Mouse (Mus musculus): ENCODE data around the gene Satb2. TPM values are rescaled to one million over a fixed set of nuclear protein-coding genes. Genes with fewer than 3 reads are reported as not detected.

Satb2 gene
- 1.00 and 1.9 TPM in 2 replicates for polyA plus RNA-seq (2011; ENCODE audit: insufficient read depth, insufficient read length, low replicate concordance, missing spikeins)

GRCm38 (mm10) chr1:56978151-56978700, at the start of gene Satb2:
Gene Satb2, minus strand, starts transcription at chr1:56978650.
- no peaks in the 10 kb centered on the region for H3K4me1 ChIP-seq (ENCODE audit: control insufficient read depth, insufficient read depth, low read length)
- TF ChIP-seq POLR2A (IDR thresholded peaks at IDR 0.05; ENCODE audit: borderline replicate concordance, control insufficient read depth, low read depth, low read length), result no peak
- no peak for TF ChIP-seq CTCF (IDR thresholded peaks at IDR 0.05; ENCODE audit: control insufficient read depth, insufficient read depth, low read length)
- H3K27ac ChIP-seq (ENCODE audit: control insufficient read depth, insufficient read depth, low read depth, low read length, poor library complexity), result no peak within 1 kb of the TSS
- no peak within 1 kb of the TSS for H3K4me3 ChIP-seq (replicated peaks; ENCODE audit: control insufficient read depth, low read depth, low read length)
- 5% methylated on average over 19 of the region's 19 CpGs for WGBS

- TF ChIP-seq POLR2A (IDR thresholded peaks at IDR 0.05; ENCODE audit: borderline replicate concordance, control insufficient read depth, low read depth, low read length) (no peak), CTCF (IDR thresholded peaks at IDR 0.05; ENCODE audit: control insufficient read depth, insufficient read depth, low read length) (no peak)
- H3K4me3 ChIP-seq (replicated peaks; ENCODE audit: control insufficient read depth, low read depth, low read length), result no peak overlapping the region
- H3K27ac ChIP-seq (ENCODE audit: control insufficient read depth, insufficient read depth, low read depth, low read length, poor library complexity), result no peak overlapping the region
- no peaks in the 10 kb centered on the region for H3K4me1 ChIP-seq (ENCODE audit: control insufficient read depth, insufficient read depth, low read length)
Measured at GRCm38 (mm10) chr1:57018941-57019340, 40.5 kb upstream of the Satb2 start.

GRCm38 (mm10) chr1:57013856-57014255, 35.4 kb upstream of the Satb2 start:
- Histone ChIP-seq H3K27ac (ENCODE audit: control insufficient read depth, insufficient read depth, low read depth, low read length, poor library complexity) (no peak overlapping the region), H3K4me1 (ENCODE audit: control insufficient read depth, insufficient read depth, low read length) (no peaks in the 10 kb centered on the region), H3K4me3 (replicated peaks; ENCODE audit: control insufficient read depth, low read depth, low read length) (no peak overlapping the region)
- TF ChIP-seq CTCF (IDR thresholded peaks at IDR 0.05; ENCODE audit: control insufficient read depth, insufficient read depth, low read length), result no peak
- TF ChIP-seq POLR2A (IDR thresholded peaks at IDR 0.05; ENCODE audit: borderline replicate concordance, control insufficient read depth, low read depth, low read length), result no peak

GRCm38 (mm10) chr1:57009171-57009570, 30.7 kb upstream of the Satb2 start:
- no peak overlapping the region for H3K27ac ChIP-seq (ENCODE audit: control insufficient read depth, insufficient read depth, low read depth, low read length, poor library complexity)

GRCm38 (mm10) chr1:56995041-56995440, 16.6 kb upstream of the Satb2 start:
- no peak overlapping the region for H3K4me3 ChIP-seq (replicated peaks; ENCODE audit: control insufficient read depth, low read depth, low read length)
- H3K27ac ChIP-seq (ENCODE audit: control insufficient read depth, insufficient read depth, low read depth, low read length, poor library complexity), result no peak overlapping the region
- H3K4me1 ChIP-seq (ENCODE audit: control insufficient read depth, insufficient read depth, low read length), result no peaks in the 10 kb centered on the region
- whole genome bisulfite sequencing, result 42% methylated on average over 2 of the region's 2 CpGs
- TF ChIP-seq POLR2A (IDR thresholded peaks at IDR 0.05; ENCODE audit: borderline replicate concordance, control insufficient read depth, low read depth, low read length), result no peak

More at GRCm38 (mm10) chr1:57009171-57009570, 30.7 kb upstream of the Satb2 start:
- WGBS, result 71% methylated on average over 4 of the region's 4 CpGs
- no peaks in the 10 kb centered on the region for H3K4me1 ChIP-seq (ENCODE audit: control insufficient read depth, insufficient read depth, low read length)
- no peak for TF ChIP-seq POLR2A (IDR thresholded peaks at IDR 0.05; ENCODE audit: borderline replicate concordance, control insufficient read depth, low read depth, low read length)
- no peak for TF ChIP-seq CTCF (IDR thresholded peaks at IDR 0.05; ENCODE audit: control insufficient read depth, insufficient read depth, low read length)
- H3K4me3 ChIP-seq (replicated peaks; ENCODE audit: control insufficient read depth, low read depth, low read length), result no peak overlapping the region

GRCm38 (mm10) chr1:56992310-56992709, 13.9 kb upstream of the Satb2 start:
- TF ChIP-seq CTCF (IDR thresholded peaks at IDR 0.05; ENCODE audit: control insufficient read depth, insufficient read depth, low read length) (no peak), POLR2A (IDR thresholded peaks at IDR 0.05; ENCODE audit: borderline replicate concordance, control insufficient read depth, low read depth, low read length) (no peak)
- whole genome bisulfite sequencing, result 4% methylated on average over 5 of the region's 5 CpGs
- H3K4me1 ChIP-seq (ENCODE audit: control insufficient read depth, insufficient read depth, low read length), result no peaks in the 10 kb centered on the region
- no peak overlapping the region for H3K27ac ChIP-seq (ENCODE audit: control insufficient read depth, insufficient read depth, low read depth, low read length, poor library complexity)
- H3K4me3 ChIP-seq (replicated peaks; ENCODE audit: control insufficient read depth, low read depth, low read length), result no peak overlapping the region

- 53% methylated on average over 4 of the region's 4 CpGs for WGBS
- Histone ChIP-seq H3K4me1 (ENCODE audit: control insufficient read depth, insufficient read depth, low read length) (no peaks in the 10 kb centered on the region), H3K4me3 (replicated peaks; ENCODE audit: control insufficient read depth, low read depth, low read length) (no peak overlapping the region), H3K27ac (ENCODE audit: control insufficient read depth, insufficient read depth, low read depth, low read length, poor library complexity) (no peak overlapping the region)
- TF ChIP-seq POLR2A (IDR thresholded peaks at IDR 0.05; ENCODE audit: borderline replicate concordance, control insufficient read depth, low read depth, low read length) (no peak), CTCF (IDR thresholded peaks at IDR 0.05; ENCODE audit: control insufficient read depth, insufficient read depth, low read length) (no peak)
Measured at GRCm38 (mm10) chr1:56991613-56992012, 13.2 kb upstream of the Satb2 start.

- TF ChIP-seq POLR2A (IDR thresholded peaks at IDR 0.05; ENCODE audit: borderline replicate concordance, control insufficient read depth, low read depth, low read length) (no peak), CTCF (IDR thresholded peaks at IDR 0.05; ENCODE audit: control insufficient read depth, insufficient read depth, low read length) (no peak)
- no peak overlapping the region for H3K4me3 ChIP-seq (replicated peaks; ENCODE audit: control insufficient read depth, low read depth, low read length)
- H3K4me1 ChIP-seq (ENCODE audit: control insufficient read depth, insufficient read depth, low read length), result no peaks in the 10 kb centered on the region
- 38% methylated on average over 14 of the region's 14 CpGs for WGBS
- H3K27ac ChIP-seq (ENCODE audit: control insufficient read depth, insufficient read depth, low read depth, low read length, poor library complexity), result no peak overlapping the region
Measured at GRCm38 (mm10) chr1:56984483-56984810, 6.0 kb upstream of the Satb2 start.
